Mouse (Mus musculus) thymus, adult 2 months (tissue): ENCODE results near the gene Ldlrad3.

ENCODE experiments used
- CTCF ChIP-seq: fragments of 200-500 bp; IDR thresholded peaks from 2 replicates; pipeline ENCODE4 v1.5.1; 2012; ENCODE audit warnings: mild to moderate bottlenecking, control low read depth, low read length, moderate library complexity, borderline replicate concordance; ENCODE audit not compliant: control insufficient read depth, poor library complexity, insufficient read depth; ENCODE audit errors: extremely low read depth
- POLR2A ChIP-seq: fragments of 200-500 bp; IDR thresholded peaks from 2 replicates; pipeline ENCODE4 v1.6.1; 2012; ENCODE audit warnings: mild to moderate bottlenecking, low read length, control low read depth, moderate library complexity; ENCODE audit not compliant: control insufficient read depth, poor library complexity, insufficient read depth; ENCODE audit errors: extremely low read depth

GRCm38 (mm10) chr2:101952951-101953361 is 233.2 kb downstream of the Ldlrad3 start:
- no peak for TF ChIP-seq POLR2A
- TF ChIP-seq CTCF: no peak
